Mouse (Mus musculus) spleen, postnatal 10 days (tissue): ENCODE measurements around the gene Olfr523.

Experiments
- DNase-seq, 2 experiments: peaks; one replicate each; pipeline ENCODE4 v3.0.0; 2021 to 2022; ENCODE audit warnings: low spot score in 2 of 2

The Olfr523 gene

DNA sequence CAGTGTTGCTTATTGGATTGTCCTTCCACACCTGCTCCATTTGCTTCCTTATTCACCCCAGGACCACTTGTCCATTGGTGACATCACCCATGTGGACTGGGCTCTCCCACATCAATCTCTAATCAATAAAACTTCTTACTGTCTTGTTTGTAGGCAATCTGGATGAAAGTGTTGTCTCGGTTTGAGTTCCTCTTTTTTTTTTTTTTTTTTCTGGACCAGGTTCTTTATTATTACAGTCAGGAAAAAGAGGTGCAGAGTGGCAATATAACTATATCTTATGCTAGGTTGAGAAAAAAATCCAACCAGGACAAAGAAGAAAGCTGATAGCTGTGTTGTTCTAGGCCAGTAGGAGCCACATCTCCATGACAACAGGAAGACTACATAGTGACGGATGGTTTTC, 7.7 kb downstream of the Olfr523 start:
- no peak for DNase-seq

GRCm38 (mm10) chr7:140184206-140184605, 11.2 kb downstream of the Olfr523 start:
- no peak for DNase-seq

GRCm38 (mm10) chr7:140186646-140187620, 13.9 kb downstream of the Olfr523 start:
- DNase-seq, result peak in 1 of 2 experiments; percentile 33

GRCm38 (mm10) chr7:140187721-140188390, 14.8 kb downstream of the Olfr523 start:
- DNase-seq, result no peak

DNA sequence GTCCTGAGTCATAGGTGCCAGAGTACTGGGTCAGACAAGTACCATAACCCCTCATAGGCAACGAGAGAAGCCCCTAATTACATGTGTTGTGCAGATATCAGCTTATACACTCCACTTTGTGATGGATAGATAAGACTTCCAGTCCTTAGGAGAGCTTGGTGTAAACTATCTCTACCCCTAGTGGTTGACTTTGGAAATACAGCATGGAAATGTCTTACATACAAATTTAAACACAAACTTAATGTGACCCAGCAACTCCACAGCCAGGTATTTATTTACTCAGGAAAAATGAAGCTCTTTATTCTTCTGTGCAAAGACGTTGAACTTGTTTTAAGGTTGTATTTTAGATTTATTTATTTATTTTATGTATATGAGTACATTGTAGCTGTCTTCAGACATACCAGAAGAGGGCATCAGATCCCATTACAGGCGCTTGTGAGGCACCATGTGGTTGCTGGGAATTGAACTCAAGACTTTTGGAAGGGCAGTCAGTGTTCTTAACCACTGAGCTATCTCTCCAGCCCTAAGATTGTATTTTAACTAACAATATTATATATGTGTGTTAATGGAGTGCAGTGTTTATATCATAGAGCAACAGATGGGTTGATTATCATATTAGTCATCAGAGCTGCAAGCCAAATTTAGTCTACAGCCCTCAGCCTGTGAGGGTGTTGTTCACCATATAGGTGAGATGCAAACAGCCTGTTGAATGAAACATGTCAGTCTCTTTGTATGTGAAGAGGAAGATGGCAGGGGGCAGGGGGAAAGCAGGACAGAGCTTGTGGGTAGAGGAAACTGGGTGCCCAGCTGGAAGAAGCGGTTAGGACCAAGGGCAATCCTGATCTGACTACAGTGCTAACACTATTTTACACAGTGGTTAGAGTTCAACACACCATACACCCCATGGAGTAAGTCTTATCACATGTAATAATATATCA, 15.6 kb downstream of the Olfr523 start:
- DNase-seq, result no peak

DNA sequence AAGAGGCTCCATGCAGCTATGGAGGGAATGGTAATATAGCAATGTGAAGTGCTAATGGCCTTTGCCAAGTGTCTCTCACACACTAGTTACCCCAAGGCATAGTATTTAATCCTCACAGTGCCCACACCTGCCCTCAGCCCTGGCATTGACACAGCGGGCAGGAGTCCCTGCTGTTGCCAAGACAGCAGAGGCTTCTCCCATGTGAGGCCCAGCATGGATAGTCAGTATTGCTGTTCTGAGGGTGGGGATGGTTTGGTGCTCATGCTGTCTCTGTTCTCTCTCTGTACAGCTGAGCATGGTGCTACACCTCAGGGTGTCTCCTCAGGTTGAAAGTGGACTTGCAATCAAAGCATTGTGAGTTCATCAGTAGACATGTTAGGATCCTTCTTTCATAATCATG, 17.4 kb downstream of the Olfr523 start:
- no peak for DNase-seq

DNA sequence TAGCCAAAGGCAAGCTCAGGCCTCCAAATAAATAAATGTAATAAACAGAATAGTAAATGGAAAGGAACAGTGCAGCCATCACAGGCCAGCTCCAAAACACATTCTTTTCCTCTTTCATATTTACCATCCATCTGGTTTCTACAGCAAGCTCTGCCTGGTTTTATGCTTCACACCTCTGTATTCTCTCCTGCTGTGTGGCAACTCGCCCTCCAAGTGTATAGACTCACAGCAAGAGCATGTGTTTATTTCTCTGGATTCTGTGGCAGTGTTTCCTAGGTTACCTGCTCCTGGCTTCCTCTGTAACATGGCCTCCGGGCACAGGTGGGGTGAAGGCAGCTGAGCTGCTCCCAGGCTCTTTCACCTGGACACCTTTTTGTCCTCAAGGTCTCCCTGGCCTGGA, 19.4 kb downstream of the Olfr523 start:
- no peak for DNase-seq

DNA sequence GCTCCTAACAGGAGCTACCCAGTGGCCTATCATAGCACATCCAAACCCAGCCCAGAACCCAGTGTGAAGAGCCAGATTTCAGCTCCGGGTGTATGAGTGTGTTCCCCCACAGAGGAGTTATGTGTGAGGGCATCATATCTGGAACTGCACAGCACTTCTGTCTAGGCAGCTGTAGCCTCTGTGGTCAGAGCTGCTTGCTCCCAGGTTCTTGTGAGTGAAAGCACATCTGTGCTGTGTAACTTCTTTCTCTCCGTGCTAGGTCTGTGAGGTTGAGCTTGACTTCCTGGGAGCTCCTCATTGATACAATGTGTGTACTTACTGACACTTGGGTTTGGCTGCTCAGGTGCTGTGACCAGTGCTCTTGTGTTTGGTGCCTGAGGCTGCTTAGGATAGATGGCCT, 19.8 kb downstream of the Olfr523 start:
- no peak for DNase-seq

- no peak for DNase-seq
Measured at GRCm38 (mm10) chr7:140194031-140194430, 21.0 kb downstream of the Olfr523 start.

DNA sequence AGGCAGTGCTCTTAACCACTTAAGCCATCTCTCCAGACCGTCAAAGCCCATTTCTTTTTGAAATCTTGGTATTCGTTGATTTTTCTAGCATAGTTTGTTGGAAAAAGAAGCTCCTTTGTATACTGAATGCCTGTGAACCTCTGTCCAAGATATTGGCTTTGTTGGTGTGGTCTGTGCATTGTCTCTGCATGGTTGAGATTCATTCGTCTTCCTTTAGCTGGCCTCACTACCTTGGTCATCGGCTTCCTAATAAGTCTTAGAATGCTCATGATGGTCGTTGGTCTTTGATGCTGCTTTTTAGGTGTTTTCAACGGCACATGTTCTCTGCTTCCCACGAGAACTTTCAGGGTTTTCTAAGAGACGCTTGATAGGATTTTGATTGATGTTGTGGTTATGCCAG, 23.0 kb downstream of the Olfr523 start:
- no peak for DNase-seq

DNA sequence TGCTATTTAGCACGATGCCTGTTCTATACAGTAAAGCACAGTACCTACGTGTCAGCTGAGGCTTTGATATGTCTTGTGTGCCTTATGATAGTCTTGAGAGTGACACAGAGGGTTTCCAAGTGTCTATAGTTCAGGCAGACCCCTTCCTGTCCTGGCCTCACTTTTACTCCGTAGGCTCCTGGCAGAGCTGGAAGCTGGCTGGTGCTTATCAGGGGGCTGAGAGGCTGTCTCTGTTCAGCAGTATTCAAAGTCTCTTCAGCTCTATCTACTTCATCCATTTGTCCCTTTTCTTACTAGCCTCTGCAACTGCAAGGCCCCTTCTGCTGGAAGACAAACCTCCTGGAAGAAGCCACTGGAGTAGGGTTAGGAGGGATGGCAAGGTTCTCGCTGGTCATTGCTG, 28.1 kb downstream of the Olfr523 start:
- DNase-seq, result no peak

DNA sequence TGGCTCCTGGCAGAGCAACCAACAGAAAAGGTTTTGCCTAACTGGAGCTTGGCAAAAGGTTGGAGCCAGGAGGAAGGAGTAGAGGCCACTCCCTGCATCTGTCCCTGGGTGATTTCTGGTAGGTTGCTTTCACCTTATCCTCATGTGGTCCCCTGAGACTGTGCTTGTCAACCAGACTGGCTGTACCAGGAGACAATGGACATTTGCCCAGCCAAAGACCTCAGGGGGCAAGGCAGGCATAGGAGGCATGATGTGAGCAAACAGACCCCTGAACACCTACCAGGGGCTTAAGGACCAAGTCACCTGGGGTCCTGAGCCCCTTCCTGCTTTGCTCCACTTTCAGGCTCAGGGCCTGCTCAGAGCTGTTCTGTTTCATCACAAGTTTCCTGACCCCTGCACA, 32.8 kb downstream of the Olfr523 start, which contains the start of gene Olfr524:
TSS of gene Olfr524 (minus strand) at position 101 of the 400 bp plus-strand sequence.
- no peak for DNase-seq

DNA sequence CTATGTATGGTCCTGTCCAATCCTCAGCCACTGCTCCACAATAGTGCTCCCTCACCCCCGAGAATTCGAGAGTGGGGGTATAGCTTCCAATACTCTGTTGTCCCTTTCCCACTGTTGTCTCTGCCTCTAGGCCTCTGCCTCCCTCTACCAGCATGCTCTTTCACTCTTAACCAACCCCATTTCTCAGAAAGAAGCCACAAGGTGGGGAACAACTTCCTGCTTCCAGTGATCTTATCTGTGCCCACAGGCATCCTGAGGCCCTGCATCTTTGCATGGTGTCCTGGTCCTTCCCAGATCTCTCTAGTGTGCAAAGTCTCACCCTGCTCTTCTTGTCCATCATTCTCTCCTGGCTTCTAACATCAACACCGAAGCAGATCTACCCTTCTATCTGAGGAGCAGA, 33.9 kb downstream of the Olfr523 start:
- DNase-seq, result no peak

- no peak for DNase-seq
Measured at GRCm38 (mm10) chr7:140208153-140208552, 35.1 kb downstream of the Olfr523 start.

- DNase-seq, result peak in 1 of 2 experiments; percentile 42
Measured at GRCm38 (mm10) chr7:140208677-140209076, 35.7 kb downstream of the Olfr523 start.

GRCm38 (mm10) chr7:140213841-140214240, 40.8 kb downstream of the Olfr523 start:
- DNase-seq, result no peak

DNA sequence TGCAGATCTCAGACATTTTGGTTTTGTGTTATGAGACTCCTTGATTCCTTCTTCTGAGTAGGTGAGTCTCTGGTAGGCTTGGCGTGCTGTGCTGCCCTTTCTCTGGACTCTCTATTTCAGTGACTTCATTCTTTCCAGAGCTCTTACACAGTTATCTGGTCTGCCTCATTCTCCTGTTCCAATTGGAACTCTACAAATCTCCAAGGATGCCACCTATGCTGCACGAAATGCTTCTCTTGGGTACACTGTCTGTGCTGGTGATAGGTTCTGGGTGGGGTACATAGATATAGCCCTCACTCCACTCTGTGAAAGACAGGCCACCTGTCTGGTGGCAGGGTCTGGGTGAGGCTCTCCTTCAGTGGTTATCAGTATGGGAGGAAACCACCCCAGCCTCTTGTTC, 45.0 kb downstream of the Olfr523 start, which contains the start of gene Cd163l1:
TSS of gene Cd163l1 (plus strand) at position 301 of the 400 bp plus-strand sequence.
- no peak for DNase-seq

DNA sequence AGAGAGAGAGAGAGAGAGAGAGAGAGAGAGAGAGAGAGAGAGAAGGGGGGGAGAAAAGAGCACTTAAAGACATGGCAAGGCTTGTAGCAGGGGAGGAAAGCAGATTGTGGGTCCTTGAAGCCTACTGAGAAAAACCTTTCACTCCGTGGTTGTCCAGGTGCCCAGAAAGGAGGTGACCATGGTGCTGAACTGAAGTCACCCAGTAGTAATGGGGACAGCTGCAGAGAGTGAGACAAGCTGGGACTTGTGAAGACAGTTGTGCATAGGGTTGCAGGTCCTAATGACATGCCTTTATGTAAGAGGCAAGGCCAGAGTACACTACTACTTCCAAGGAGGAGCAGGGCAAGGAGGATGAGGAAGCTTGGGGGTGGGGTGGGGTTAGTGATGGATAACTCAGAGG, 46.3 kb downstream of the Olfr523 start:
- DNase-seq, result no peak

DNA sequence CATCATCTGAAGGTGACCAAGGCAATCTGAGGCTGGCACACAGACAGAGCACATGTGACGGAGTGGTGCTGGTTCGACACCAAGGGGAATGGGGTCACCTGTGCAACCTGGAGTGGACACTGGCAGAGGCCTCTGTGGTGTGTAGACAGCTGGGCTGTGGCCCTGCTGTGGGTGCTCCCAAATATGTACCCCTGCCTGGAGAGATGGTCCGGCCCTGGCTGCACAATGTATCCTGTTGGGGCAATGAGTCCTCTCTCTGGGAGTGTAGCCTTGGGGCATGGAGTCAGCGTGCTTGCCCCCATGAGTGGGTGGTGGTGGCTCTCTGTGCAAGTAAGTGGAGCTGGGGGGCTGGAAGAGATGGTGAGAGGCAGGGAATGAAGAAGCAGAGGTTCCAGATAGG, 47.4 kb downstream of the Olfr523 start:
- no peak for DNase-seq

- no peak for DNase-seq
Measured at GRCm38 (mm10) chr7:140224209-140224608, 51.2 kb downstream of the Olfr523 start.
